Mouse (Mus musculus) lung, postnatal 0 days (tissue): ENCODE measurements around the gene Lig3.

ENCODE experiments used
- CTCF ChIP-seq: IDR thresholded peaks from 2 replicates; pipeline ENCODE4 v1.5.1; 2016; ENCODE audit warnings: antibody characterized with exemption, mild to moderate bottlenecking
- EP300 ChIP-seq: IDR thresholded peaks from 2 replicates; pipeline ENCODE4 v1.6.1; 2016; ENCODE audit warnings: antibody characterized with exemption, mild to moderate bottlenecking, control low read depth

DNA sequence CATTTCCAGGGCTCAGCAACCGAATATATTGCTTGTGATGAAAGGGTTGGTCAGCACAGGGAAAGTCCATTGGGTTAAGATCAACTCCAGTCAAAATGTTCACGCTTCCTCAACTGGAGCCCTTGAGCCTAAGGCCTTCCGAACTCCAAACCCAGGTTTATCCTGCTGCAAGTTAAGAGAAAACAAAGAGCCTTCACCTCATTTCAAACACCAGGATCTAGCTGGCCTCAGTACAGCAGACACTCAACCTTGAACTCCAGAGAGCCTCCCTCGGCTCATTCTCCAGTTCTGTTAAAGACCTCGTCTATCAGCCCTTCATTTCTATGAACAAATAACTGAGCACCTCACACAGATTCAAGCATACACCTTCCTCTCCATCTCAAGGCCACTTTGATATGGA is 774 bp upstream of the Lig3 start:
- TF ChIP-seq CTCF = no peak
- TF ChIP-seq EP300 = no peak
